Mouse (Mus musculus): ENCODE data around the gene Gm10375.
"Not testable (repeated sequence)": the region's sequence is repeated elsewhere in the genome, so short reads cannot be mapped to it uniquely, and the experiment has no call there.

DNA sequence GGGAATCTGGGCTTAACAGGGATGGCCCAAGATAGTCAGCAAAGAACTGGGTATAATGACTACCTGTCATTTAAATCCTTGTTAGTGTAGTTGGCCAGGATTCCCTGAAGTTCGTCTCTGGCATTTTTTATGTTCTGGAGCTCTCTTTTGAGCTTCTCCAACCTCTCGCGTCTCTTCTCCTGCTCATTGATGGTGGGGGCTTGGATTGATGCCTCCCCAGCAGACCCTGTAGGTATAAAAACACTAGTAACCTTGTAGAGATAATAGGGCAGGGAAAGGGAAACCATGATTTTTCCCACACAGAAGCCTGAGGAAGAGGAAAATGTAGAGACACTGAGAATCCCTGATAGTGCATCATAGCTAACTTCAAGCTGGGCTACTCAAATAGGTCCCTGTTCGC lies 29.8 kb downstream of the Gm10375 start:
- TF ChIP-seq CTCF (IDR thresholded peaks at IDR 0.05; ENCODE audit: low read depth, low read length); POLR2AphosphoS5 (IDR thresholded peaks at IDR 0.05; ENCODE audit: insufficient replicate concordance, low read depth, low read length); GATA1 (IDR thresholded peaks at IDR 0.05; ENCODE audit: borderline replicate concordance, low read length); TAL1 (conservative IDR thresholded peaks at IDR 0.05; ENCODE audit: low read depth, low read length): not testable (repeated sequence)
